Mouse (Mus musculus): ENCODE results near the gene Gcnt4.

- TF ChIP-seq EP300 (IDR thresholded peaks at IDR 0.05; ENCODE audit: insufficient read depth, low read depth, low read length) (no peak), CTCF (IDR thresholded peaks at IDR 0.05) (no peak), POLR2A (IDR thresholded peaks at IDR 0.05; ENCODE audit: insufficient read depth, low read depth, low read length) (no peak)
Measured at GRCm38 (mm10) chr13:96995243-96995642, 70.8 kb downstream of the Gcnt4 start.
